In the genomic region with DNA sequence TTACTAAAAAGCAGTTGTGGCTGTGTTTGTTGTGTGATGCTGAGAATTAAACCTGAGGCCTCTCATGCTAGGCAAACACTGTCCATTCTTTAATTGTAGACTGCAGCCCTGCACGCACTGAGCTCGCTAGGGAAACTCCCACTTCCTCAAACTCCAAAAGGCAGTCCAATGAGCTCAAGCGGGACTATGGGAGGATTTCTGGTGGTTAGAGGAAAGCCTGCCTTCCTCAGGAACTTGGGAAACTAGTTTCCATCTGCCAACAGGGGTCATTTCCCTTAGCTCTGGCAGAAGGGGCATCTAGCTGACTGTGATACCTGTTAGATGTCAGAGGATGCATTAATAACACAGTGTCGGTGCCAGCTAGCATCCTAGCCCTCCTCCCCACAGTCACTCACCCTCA, we compare ENCODE assay signal across 19 mouse cellular contexts.
DNase-seq lines count a peak whose midpoint lies in the region; ATAC-seq lines count a peak whose summit lies in the region.
"Had no signal": no experiment of that assay in that cellular context is flagged by ENCODE, and none has a peak within 500 bp of the region (broad histone marks: within the 10 kb centered on the region; RNA-seq: fewer than 3 reads in every experiment).

No protein-coding gene starts in this region.

- no peak for ATAC-seq in kidney, embryonic 16.5 days (ENCODE audit: low FRiP score, low TSS enrichment)
- peak; percentile 59; the same call in 1 of the 2 replicates for ATAC-seq in monocyte, adult 5-6 weeks (replicated peaks; ENCODE audit: insufficient number of reproducible peaks, low FRiP score, low TSS enrichment, poor library complexity, severe bottlenecking)
- ATAC-seq: forebrain, postnatal 0 days had no signal

- H3K27ac ChIP-seq in kidney, embryonic 16.5 days (ENCODE audit: low read length): no peak overlapping the region
- H3K27ac ChIP-seq: hindbrain, embryonic 10.5 days; limb, embryonic 15.5 days; liver, embryonic 15.5 days; midbrain, embryonic 12.5 days; neural tube, embryonic 13.5 days had no signal

- no peaks in the 10 kb centered on the region for H3K27me3 ChIP-seq in kidney, embryonic 16.5 days (ENCODE audit: insufficient read depth, low read length)
- H3K27me3 ChIP-seq: CH12.LX; limb, embryonic 15.5 days; liver, embryonic 15.5 days; midbrain, embryonic 12.5 days; neural tube, embryonic 13.5 days had no signal

- H3K9ac ChIP-seq in kidney, embryonic 16.5 days (replicated peaks; ENCODE audit: low read length): no peak overlapping the region
- H3K9ac ChIP-seq: forebrain, postnatal 0 days; limb, embryonic 15.5 days; liver, embryonic 15.5 days; midbrain, embryonic 12.5 days; neural tube, embryonic 13.5 days had no signal

- H3K36me3 ChIP-seq in kidney, embryonic 16.5 days (ENCODE audit: insufficient read depth, low read length): 0 out of 2 replicates have a peak, but pooled peaks cover 6% of the 10 kb centered on the region
- H3K36me3 ChIP-seq: liver, embryonic 15.5 days had no signal

- intact Hi-C loops in heart, postnatal 10 days (cut with DNase I): loop anchor here (5.0 kb wide), 1 partner anchor 78 kb away; a partner anchor contains a TSS

- 59% methylated on average over 4 of the region's 4 CpGs for WGBS in kidney, embryonic 16.5 days

- H3K4me2 ChIP-seq in kidney, embryonic 16.5 days (replicated peaks; ENCODE audit: low read depth, low read length): no peak overlapping the region
- H3K4me2 ChIP-seq: limb, embryonic 15.5 days; liver, embryonic 15.5 days; midbrain, embryonic 12.5 days; neural tube, embryonic 13.5 days had no signal

- no peaks in the 10 kb centered on the region for H3K9me3 ChIP-seq in kidney, embryonic 16.5 days (ENCODE audit: low read length)
- H3K9me3 ChIP-seq: hindbrain, embryonic 10.5 days; limb, embryonic 15.5 days; liver, embryonic 15.5 days; midbrain, embryonic 12.5 days; neural tube, embryonic 13.5 days had no signal

- peaks cover 3% of the 10 kb centered on the region; the same call in 1 of the 2 replicates for H3K4me1 ChIP-seq in kidney, embryonic 16.5 days (ENCODE audit: insufficient read depth, low read length)
- H3K4me1 ChIP-seq: limb, embryonic 15.5 days; liver, embryonic 15.5 days; midbrain, embryonic 12.5 days; neural tube, embryonic 13.5 days had no signal

- DNase-seq in heart, adult 8-10 months (ENCODE audit: low spot score): peak; percentile 24
- no peak for DNase-seq in heart, postnatal 4 days
- DNase-seq in kidney, postnatal 36 days: peak; percentile 11 to 12
- DNase-seq in heart, postnatal 10 days: peak; percentile 16 to 30
- no peak for DNase-seq in frontal cortex, postnatal 36 days (ENCODE audit: low spot score in 2 of 2)
- DNase-seq: adrenal gland, postnatal 14 days; cerebellum, adult 11-12 months; embryo, embryonic 11 days; forebrain, postnatal 0 days; right cerebral cortex, adult 18-20 months; thymus, postnatal 25 days had no signal

- no peak overlapping the region for H3K4me3 ChIP-seq in kidney, embryonic 16.5 days (ENCODE audit: low read length)
- H3K4me3 ChIP-seq: hindbrain, embryonic 10.5 days; limb, embryonic 15.5 days; liver, embryonic 15.5 days; midbrain, embryonic 12.5 days; neural tube, embryonic 13.5 days had no signal

Comparison
In these comparisons a context has a peak if more than half of its experiments do, and no peak if none do; other contexts are left out.
1. DNase-seq: peak in heart, adult 8-10 months (single experiment), kidney, postnatal 36 days (2 of 2) and heart, postnatal 10 days (2 of 2); none in heart, postnatal 4 days (single experiment) and frontal cortex, postnatal 36 days (0 of 2).